Mouse (Mus musculus) olfactory bulb, adult 2 months (tissue): ENCODE results near the gene Ncapd3.

ENCODE experiments used
- CTCF ChIP-seq: fragments of 200-500 bp; IDR thresholded peaks from 2 replicates; pipeline ENCODE4 v1.5.1; 2012; ENCODE audit warnings: low read depth, mild to moderate bottlenecking, low read length, moderate library complexity; ENCODE audit not compliant: insufficient read depth
- POLR2A ChIP-seq: fragments of 200-500 bp; IDR thresholded peaks from 2 replicates; pipeline ENCODE4 v1.6.1; 2012; ENCODE audit warnings: mild to moderate bottlenecking, low read depth, low read length, moderate library complexity; ENCODE audit not compliant: insufficient read depth

DNA sequence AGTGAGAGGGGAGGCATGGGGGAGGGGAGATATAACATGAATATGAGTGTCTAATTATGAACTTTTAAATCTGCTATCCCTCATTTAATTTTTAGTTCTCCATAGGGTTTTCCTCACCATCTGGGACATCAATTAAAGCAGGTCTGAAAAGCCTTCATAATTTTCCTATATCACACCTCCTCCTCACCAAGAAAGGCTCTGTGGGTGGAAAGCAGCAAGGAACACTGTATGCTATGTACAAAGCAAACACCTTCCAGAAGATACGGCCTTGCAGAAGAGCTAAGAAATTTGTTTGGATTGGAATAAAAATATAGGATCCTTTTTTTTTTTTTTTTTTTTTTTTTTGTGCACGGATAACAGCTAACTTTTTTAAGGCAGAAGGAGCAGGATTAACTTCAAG lies 94.0 kb downstream of the Ncapd3 start:
- TF ChIP-seq POLR2A (no peak), CTCF (no peak)
